Mouse (Mus musculus): ENCODE results near the gene Gm11564.
"Not testable (repeated sequence)": the region's sequence is repeated elsewhere in the genome, so short reads cannot be mapped to it uniquely, and the experiment has no call there.

Gm11564 gene

DNA sequence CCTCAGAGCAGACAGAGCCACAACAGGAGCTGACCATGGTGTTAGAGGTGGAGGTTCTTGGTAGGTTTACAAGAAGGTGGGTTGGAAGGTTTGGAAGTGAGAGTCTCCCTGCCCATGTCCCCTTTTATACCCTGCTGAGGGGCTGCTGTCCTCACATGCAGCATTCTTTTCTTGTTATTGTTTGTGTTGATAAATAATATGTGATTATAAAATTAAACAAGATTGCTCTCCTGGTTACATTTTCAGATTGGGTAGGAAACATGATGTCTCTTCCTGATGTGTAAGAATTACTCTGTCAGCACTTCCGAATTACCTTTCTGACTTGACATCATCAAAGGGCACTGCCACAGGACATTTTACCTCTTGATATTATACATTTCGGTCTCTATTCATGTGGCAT, at the start of gene Gm11564:
TSS of gene Gm11564 (minus strand) at position 101 of the 400 bp plus-strand sequence.
- not testable (repeated sequence) for DNase-seq (ENCODE audit: low spot score in 2 of 2)

GRCm38 (mm10) chr11:99864176-99864575, 48.7 kb upstream of the Gm11564 start, which contains the start of gene Gm11559:
TSS of gene Gm11559 (plus strand) at chr11:99864476.
- not testable (repeated sequence) for DNase-seq (ENCODE audit: low spot score in 2 of 2)

DNA sequence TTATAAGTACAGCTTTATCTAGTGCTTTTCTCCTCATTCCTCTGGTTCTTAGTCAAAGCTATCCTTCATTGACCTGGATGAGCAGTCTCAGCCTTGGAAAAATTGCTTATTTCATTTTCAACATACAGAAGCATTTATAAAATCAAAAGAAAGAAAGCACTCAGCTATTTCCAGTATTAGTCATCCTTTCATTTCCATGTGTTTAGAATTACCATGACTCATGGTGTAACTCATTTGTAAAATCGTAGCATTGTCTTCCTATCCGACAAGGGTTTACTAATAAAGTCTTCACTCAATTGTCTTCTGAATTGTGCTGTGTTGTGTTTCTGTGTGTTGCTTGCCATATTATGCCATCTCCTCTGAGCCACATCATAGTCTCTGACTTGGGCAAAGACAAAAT, 43.3 kb upstream of the Gm11564 start:
- no peak for DNase-seq (ENCODE audit: low spot score in 2 of 2)

- no peak for DNase-seq (ENCODE audit: low spot score in 2 of 2)
These were observed 42.2 kb upstream of the Gm11564 start, which contains the start of gene Gm11568 for GRCm38 (mm10) chr11:99857617-99858016. TSS of gene Gm11568 (plus strand) at chr11:99857917.

GRCm38 (mm10) chr11:99854121-99854520, 38.7 kb upstream of the Gm11564 start:
- no peak for DNase-seq (ENCODE audit: low spot score in 2 of 2)

- no peak for DNase-seq (ENCODE audit: low spot score in 2 of 2)
These were observed 36.0 kb upstream of the Gm11564 start, which contains the start of gene Krtap4-16 for GRCm38 (mm10) chr11:99851508-99851907. TSS of gene Krtap4-16 (minus strand) at chr11:99851608.

DNA sequence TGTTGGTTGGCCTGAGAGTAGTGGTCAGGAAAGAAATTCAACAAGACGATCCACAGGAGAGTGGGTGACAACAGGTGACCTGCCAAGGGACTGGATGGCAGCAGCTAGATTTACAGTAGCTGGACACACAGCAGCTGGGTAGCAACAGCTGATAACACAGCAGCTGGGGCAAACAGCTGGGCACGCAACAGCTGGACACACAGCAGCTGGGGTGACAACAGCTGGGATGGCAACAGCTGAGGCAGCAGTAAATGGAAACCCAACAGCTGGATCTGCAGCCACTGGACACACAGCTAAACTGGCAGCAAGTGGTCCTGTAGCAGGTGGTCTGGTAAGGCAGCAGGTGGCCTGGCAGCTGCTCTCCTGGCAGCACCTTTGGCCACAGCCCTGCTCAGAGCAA, 31.3 kb upstream of the Gm11564 start:
- DNase-seq (ENCODE audit: low spot score in 2 of 2) = no peak

- DNase-seq (ENCODE audit: low spot score in 2 of 2) = no peak
These were observed 26.7 kb upstream of the Gm11564 start for GRCm38 (mm10) chr11:99842185-99842584.

- DNase-seq (ENCODE audit: low spot score in 2 of 2) = no peak
These were observed 22.5 kb upstream of the Gm11564 start, which contains the start of gene 2300003K06Rik for GRCm38 (mm10) chr11:99837966-99838365. TSS of gene 2300003K06Rik (minus strand) at chr11:99838066.

GRCm38 (mm10) chr11:99809792-99810191, 5.7 kb downstream of the Gm11564 start, which contains the start of gene Krtap4-13:
TSS of gene Krtap4-13 (minus strand) at chr11:99809892.
- not testable (repeated sequence) for DNase-seq (ENCODE audit: low spot score in 2 of 2)

- not testable (repeated sequence) for DNase-seq (ENCODE audit: low spot score in 2 of 2)
These were observed 11.1 kb downstream of the Gm11564 start, which contains the start of gene Gm11554 for GRCm38 (mm10) chr11:99804346-99804745. TSS of gene Gm11554 (minus strand) at chr11:99804446.

GRCm38 (mm10) chr11:99798832-99799231, 16.6 kb downstream of the Gm11564 start, which contains the start of gene Gm11569:
TSS of gene Gm11569 (minus strand) at chr11:99798932.
- not testable (repeated sequence) for DNase-seq (ENCODE audit: low spot score in 2 of 2)

DNA sequence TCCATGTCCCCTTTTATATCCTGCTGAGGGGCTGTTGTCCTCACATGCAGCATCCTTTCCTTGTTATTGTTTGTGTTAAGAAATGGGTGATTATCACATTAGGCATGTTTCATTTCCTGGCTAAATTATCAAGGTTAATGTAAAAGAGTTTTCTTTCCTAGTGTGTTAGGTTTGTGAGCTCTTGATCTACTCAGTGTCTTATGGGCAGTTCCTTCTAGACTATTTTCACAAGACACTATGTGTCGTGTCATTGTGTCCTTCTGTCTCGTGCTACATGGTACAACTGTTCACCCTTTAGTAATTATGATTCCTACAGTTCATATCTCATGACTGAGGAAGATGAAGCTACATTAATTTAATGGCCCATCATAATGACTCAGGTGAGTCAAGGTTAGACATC, 22.1 kb downstream of the Gm11564 start, which contains the start of gene Gm11596:
TSS of gene Gm11596 (minus strand) at position 101 of the 400 bp plus-strand sequence.
- DNase-seq (ENCODE audit: low spot score in 2 of 2) = no peak

- not testable (repeated sequence) for DNase-seq (ENCODE audit: low spot score in 2 of 2)
These were observed 30.6 kb downstream of the Gm11564 start, which contains the start of gene Krtap4-9 for GRCm38 (mm10) chr11:99784900-99785299. TSS of gene Krtap4-9 (plus strand) at chr11:99785200.

DNA sequence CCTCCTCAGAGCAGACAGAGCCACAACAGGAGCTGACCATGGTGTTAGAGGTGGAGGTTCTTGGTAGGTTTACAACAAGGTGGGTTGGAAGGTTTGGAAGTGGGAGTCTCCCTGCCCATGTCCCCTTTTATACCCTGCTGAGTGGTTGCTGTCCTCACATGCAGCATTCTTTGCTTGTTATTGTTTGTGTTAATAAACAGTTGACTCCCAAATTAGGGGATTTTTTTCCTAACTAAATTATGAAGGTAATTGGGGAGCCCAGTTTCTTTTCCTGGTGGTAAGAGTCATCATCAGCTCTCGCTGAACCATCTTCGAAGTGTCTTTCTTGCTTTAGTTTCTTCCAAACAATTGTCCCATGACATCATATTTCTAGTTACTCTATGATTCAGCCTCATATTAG, 34.9 kb downstream of the Gm11564 start, which contains the start of gene Krtap4-8:
TSS of gene Krtap4-8 (minus strand) at position 101 of the 400 bp plus-strand sequence.
- no peak for DNase-seq (ENCODE audit: low spot score in 2 of 2)

DNA sequence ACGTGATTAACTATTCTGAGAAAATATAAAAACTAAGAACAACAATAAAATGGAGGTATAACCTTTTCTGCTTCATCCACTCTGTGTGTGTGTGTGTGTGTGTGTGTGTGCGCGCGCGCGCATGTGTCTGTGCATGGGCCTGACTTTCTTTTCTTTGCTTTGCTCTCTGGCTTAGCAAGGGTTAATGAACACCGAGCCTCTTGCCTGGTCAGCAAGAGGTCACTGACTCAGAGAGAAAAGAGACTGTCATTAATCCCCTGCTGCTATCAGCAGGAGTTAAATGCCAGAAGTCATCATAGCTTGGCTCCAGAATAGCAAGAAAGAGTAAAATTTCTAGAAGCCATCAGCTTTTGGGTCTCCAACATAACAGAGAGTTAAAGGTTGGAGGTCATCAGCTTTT, 37.1 kb downstream of the Gm11564 start:
- DNase-seq (ENCODE audit: low spot score in 2 of 2) = no peak

- not testable (repeated sequence) for DNase-seq (ENCODE audit: low spot score in 2 of 2)
These were observed 42.7 kb downstream of the Gm11564 start, which contains the start of gene Gm11595 for GRCm38 (mm10) chr11:99772813-99773212. TSS of gene Gm11595 (minus strand) at chr11:99772913.

- DNase-seq (ENCODE audit: low spot score in 2 of 2) = no peak
These were observed 47.1 kb downstream of the Gm11564 start for GRCm38 (mm10) chr11:99768410-99768809.
